Mouse (Mus musculus) cerebellum, postnatal 25 days (tissue): Measurements from ENCODE around the gene Acp5.
A peak's percentile ranks its signal among the peaks of the same experiment; 100 is the strongest.

ENCODE experiments used
- DNase-seq, 2 experiments: peaks; one replicate each; pipeline ENCODE4 v3.0.0; 2021; ENCODE audit warnings: mixed read lengths in 2 of 2

The Acp5 gene

DNA sequence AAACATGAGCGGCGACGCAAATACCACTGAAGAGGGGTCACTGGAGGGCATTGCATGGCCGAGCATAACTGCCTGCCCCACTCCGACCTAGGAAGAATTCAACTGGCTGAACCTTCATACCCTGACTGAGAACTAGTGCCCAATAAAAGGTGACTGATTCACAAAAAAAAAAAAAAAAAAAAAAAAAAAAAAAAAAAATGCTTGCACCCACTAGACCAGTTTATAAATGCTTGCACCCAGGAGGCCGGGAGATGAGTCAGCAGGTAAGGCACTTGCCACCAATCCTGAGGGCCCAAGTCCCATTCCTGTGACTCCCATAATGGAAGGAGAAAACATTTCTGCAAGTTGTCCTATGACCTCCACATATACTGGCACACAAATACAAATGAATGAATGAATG lies 42.8 kb downstream of the Acp5 start:
- DNase-seq, result no peak

- DNase-seq, result no peak
Observed at GRCm38 (mm10) chr9:22089986-22090385, 45.5 kb downstream of the Acp5 start.

DNA sequence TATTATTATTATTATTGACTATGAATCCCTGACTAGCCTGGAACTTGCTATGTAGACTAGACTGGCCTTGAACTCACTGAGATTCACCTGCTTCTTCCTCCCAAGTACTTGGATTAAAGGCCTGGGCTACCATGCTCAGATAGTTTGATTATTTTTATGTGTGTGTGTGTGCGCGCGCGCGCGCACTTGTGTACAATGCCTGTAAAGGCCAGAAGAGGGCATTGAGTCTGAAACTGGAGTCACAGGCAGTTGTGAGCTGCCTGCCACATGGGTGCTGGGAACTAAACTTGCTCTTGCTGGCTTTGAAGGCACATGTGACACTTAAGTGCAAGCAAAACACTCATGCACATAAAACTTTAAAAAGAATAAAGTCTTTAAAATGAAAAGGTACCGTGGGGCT lies 46.2 kb downstream of the Acp5 start:
- no peak for DNase-seq

GRCm38 (mm10) chr9:22087034-22087618 lies 48.4 kb downstream of the Acp5 start:
- no peak for DNase-seq

GRCm38 (mm10) chr9:22086012-22086411 lies 49.5 kb downstream of the Acp5 start:
- no peak for DNase-seq

DNA sequence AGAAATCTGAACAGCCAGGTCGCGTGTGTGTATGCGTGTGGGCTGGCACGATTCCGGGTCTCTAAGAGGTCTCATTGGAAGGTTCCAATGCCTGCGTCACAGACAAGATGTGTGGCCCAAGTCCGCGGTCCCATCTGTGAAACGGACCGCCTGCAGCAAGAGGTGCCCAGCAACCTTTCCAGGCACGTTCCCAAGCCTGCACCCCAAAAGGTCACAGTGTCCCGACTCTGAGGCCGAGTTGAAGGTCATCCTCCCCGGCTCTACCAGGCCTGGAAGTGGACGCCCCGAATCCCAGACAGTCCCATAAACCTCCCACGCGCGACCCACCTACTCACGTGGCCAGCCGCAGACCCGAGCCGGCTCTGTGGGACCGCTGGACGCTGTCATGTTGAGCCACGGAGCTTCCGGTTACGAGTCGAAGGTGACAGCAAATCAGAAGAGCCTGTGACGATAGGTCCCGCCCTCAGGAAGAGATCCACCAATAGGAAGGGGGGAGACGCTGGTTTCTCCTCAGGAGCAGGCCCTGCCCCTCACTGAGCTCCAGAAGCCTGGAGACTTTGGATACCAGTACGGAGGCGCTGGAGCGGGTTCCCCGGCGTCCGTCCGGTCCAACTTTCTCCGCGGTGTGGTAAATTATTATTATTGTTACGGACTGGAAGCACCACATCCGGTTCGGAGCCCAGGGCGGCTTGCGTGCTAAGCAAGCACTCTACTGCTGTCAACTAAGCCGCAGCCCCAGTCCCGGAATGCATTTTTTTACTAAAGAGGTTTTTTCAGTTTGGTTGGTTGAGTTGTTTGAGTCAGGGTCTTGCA lies 50.3 kb downstream of the Acp5 start, which contains the start of gene Ecsit:
TSS of gene Ecsit (minus strand) at position 417 of the 813 bp plus-strand sequence.
- peak; percentile 94 to 95 for DNase-seq

GRCm38 (mm10) chr9:22084667-22085021 lies 50.9 kb downstream of the Acp5 start:
- DNase-seq, result no peak
